Mouse (Mus musculus): ENCODE results near the gene Smu1. TPM values are rescaled to one million over a fixed set of nuclear protein-coding genes. Genes with fewer than 3 reads are reported as not detected.

Smu1 gene
- polyA plus RNA-seq, 2 experiments, result 37.3 to 73.2 TPM

GRCm38 (mm10) chr4:40697059-40697458, 60.7 kb downstream of the Smu1 start:
- ATAC-seq (ENCODE audit: insufficient read depth), result no peak
- H3K36me3 ChIP-seq (replicated peaks; ENCODE audit: control insufficient read depth, insufficient read depth, low read depth), result peaks cover 6% of the 10 kb centered on the region; the same call in 1 of the 2 replicates
- H3K9me3 ChIP-seq (ENCODE audit: control insufficient read depth, low read length), result no peaks in the 10 kb centered on the region
- 40% methylated on average over 7 of the region's 7 CpGs for WGBS (ENCODE audit: insufficient replicate concordance)
- H3K4me2 ChIP-seq (ENCODE audit: low read depth), result no peak overlapping the region
- DNase-seq (ENCODE audit: low read depth in 3 of 3, low spot score in 3 of 3), result no peak
- no peak for TF ChIP-seq EP300 (IDR thresholded peaks at IDR 0.05; ENCODE audit: low read depth)
- TF ChIP-seq CTCF (IDR thresholded peaks at IDR 0.05; ENCODE audit: low read depth), result no peak
- H3K4me3 ChIP-seq (ENCODE audit: insufficient read depth in 1 of 2, low read depth in 2 of 2, low read length in 2 of 2), result no peak overlapping the region
- no peaks in the 10 kb centered on the region for H3K27me3 ChIP-seq (ENCODE audit: control insufficient read depth, insufficient read depth, low read length)
- H3K27ac ChIP-seq, result no peak overlapping the region
- H3K4me1 ChIP-seq (replicated peaks; ENCODE audit: control insufficient read depth in 2 of 2, insufficient read depth in 2 of 2, low read length in 1 of 2), result peaks cover under 1 to 11% of the 10 kb centered on the region in 2 experiments
- H3K9ac ChIP-seq (replicated peaks), result no peak overlapping the region

GRCm38 (mm10) chr4:40691100-40691499, 66.6 kb downstream of the Smu1 start:
- H3K4me2 ChIP-seq (ENCODE audit: low read depth), result no peak overlapping the region
- TF ChIP-seq CTCF (IDR thresholded peaks at IDR 0.05; ENCODE audit: low read depth), result no peak
- no peak overlapping the region for H3K4me3 ChIP-seq (ENCODE audit: insufficient read depth in 1 of 2, low read depth in 2 of 2, low read length in 2 of 2)
- no peaks in the 10 kb centered on the region for H3K27me3 ChIP-seq (ENCODE audit: control insufficient read depth, insufficient read depth, low read length)
- H3K9ac ChIP-seq (replicated peaks), result no peak overlapping the region
- H3K4me1 ChIP-seq (replicated peaks; ENCODE audit: control insufficient read depth in 2 of 2, insufficient read depth in 2 of 2, low read length in 1 of 2), result no peaks in the 10 kb centered on the region
- H3K9me3 ChIP-seq (ENCODE audit: control insufficient read depth, low read length), result no peaks in the 10 kb centered on the region
- H3K36me3 ChIP-seq (replicated peaks; ENCODE audit: control insufficient read depth, insufficient read depth, low read depth), result peaks cover 6% of the 10 kb centered on the region; the same call in 1 of the 2 replicates
- 80% methylated on average over 11 of the region's 11 CpGs for WGBS (ENCODE audit: insufficient replicate concordance)
- no peak overlapping the region for H3K27ac ChIP-seq
- no peak for DNase-seq (ENCODE audit: low read depth in 3 of 3, low spot score in 3 of 3)
- ATAC-seq (ENCODE audit: insufficient read depth), result no peak

MicroRNAs encoded within 50 kb of the gene (microRNA counts, 519-probe panel; counts per million panel counts)
- microRNA mmu-miR-207, result 69.9 counts per million

Small RNAs within 50 kb of the gene (microRNA-seq; reads per million reads assigned to microRNA genes)
- gene Mir207, result not detected

Other genes starting within 250 kb of the Smu1 start
- gene Aptx, start 54.7 kb downstream of the Smu1 start, polyA plus RNA-seq (2012; rRNA removed), result 2.4 and 4.8 TPM in 2 replicates
- gene Aptx, start 54.7 kb downstream of the Smu1 start, polyA plus RNA-seq (2014; fragmentation: Nextera tagmentation; extraction: Ambion mirVana), result 8.3 and 9.5 TPM in 2 replicates
- gene Dnaja1, start 35.8 kb downstream of the Smu1 start, polyA plus RNA-seq (2012; rRNA removed), result 13.8 and 30.3 TPM in 2 replicates
- 128 and 130 TPM in 2 replicates for gene Dnaja1, start 35.8 kb downstream of the Smu1 start, polyA plus RNA-seq (2014; fragmentation: Nextera tagmentation; extraction: Ambion mirVana)
- 13.3 and 14.3 TPM in 2 replicates for gene B4galt1, start 96.1 kb upstream of the Smu1 start, polyA plus RNA-seq (2012; rRNA removed)
- 30.3 and 31.2 TPM in 2 replicates for gene B4galt1, start 96.1 kb upstream of the Smu1 start, polyA plus RNA-seq (2014; fragmentation: Nextera tagmentation; extraction: Ambion mirVana)
- gene Spink4, start 162.1 kb upstream of the Smu1 start, polyA plus RNA-seq (2012; rRNA removed), result 0.42 and 0.58 TPM in 2 replicates
- gene Spink4, start 162.1 kb upstream of the Smu1 start, polyA plus RNA-seq (2014; fragmentation: Nextera tagmentation; extraction: Ambion mirVana), result 0.71 and 1.3 TPM in 2 replicates
- 21.6 and 59.8 TPM in 2 replicates for gene Bag1, start 190.4 kb upstream of the Smu1 start, polyA plus RNA-seq (2012; rRNA removed)
- gene Bag1, start 190.4 kb upstream of the Smu1 start, polyA plus RNA-seq (2014; fragmentation: Nextera tagmentation; extraction: Ambion mirVana), result 131 and 139 TPM in 2 replicates
- gene Chmp5, start 190.5 kb upstream of the Smu1 start, polyA plus RNA-seq (2012; rRNA removed), result 12.6 and 24.5 TPM in 2 replicates
- gene Chmp5, start 190.5 kb upstream of the Smu1 start, polyA plus RNA-seq (2014; fragmentation: Nextera tagmentation; extraction: Ambion mirVana), result 42.7 and 45.1 TPM in 2 replicates
- gene Nfx1, start 213.0 kb upstream of the Smu1 start, polyA plus RNA-seq (2012; rRNA removed), result 16.7 and 22.1 TPM in 2 replicates
- gene Nfx1, start 213.0 kb upstream of the Smu1 start, polyA plus RNA-seq (2014; fragmentation: Nextera tagmentation; extraction: Ambion mirVana), result 27.1 and 27.2 TPM in 2 replicates

Measured in liver, embryonic 14.5 days (tissue).